Mouse (Mus musculus) frontal cortex, postnatal 10 days (tissue): ENCODE measurements at regions not wholly inside any gene's neighbourhood (a gene's known extent, or its start where the extent isn't known, plus 50 kb on each side); places are given as distances from the start of the nearest gene placed in this dataset.

Source experiments
- DNase-seq, 2 experiments: peaks; one replicate each; pipeline ENCODE4 v3.0.0; 2022; ENCODE audit warnings: low spot score in 2 of 2, mixed read lengths in 1 of 2

GRCm38 (mm10) chr1:19290098-19290497 lies 81.4 kb downstream of the Tfap2b start:
- DNase-seq: no peak

GRCm38 (mm10) chr1:19321598-19321997 lies 112.9 kb downstream of the Tfap2b start:
- no peak for DNase-seq

GRCm38 (mm10) chr1:19336062-19336461 lies 127.3 kb downstream of the Tfap2b start:
- DNase-seq: no peak

- no peak for DNase-seq
Measured at GRCm38 (mm10) chr1:19337207-19337606, 128.5 kb downstream of the Tfap2b start.

GRCm38 (mm10) chr1:19344445-19344844 lies 135.7 kb downstream of the Tfap2b start:
- no peak for DNase-seq

- DNase-seq: no peak
Measured at GRCm38 (mm10) chr1:19350495-19350894, 141.8 kb downstream of the Tfap2b start.

GRCm38 (mm10) chr1:19384856-19385255 lies 176.1 kb downstream of the Tfap2b start:
- DNase-seq: no peak

- DNase-seq: no peak
Measured at GRCm38 (mm10) chr1:19388864-19389505, 180.3 kb downstream of the Tfap2b start.

GRCm38 (mm10) chr1:19407556-19407955 lies 198.8 kb downstream of the Tfap2b start:
- no peak for DNase-seq

GRCm38 (mm10) chr1:19412345-19412744 lies 203.6 kb downstream of the Tfap2b start:
- DNase-seq: no peak

- DNase-seq: no peak
Measured at GRCm38 (mm10) chr1:19421116-19421515, 212.4 kb downstream of the Tfap2b start.

- DNase-seq: no peak
Measured at GRCm38 (mm10) chr1:19450786-19451185, 242.1 kb downstream of the Tfap2b start.

- DNase-seq: no peak
Measured at GRCm38 (mm10) chr1:19458646-19459441, 250.1 kb downstream of the Tfap2b start.

GRCm38 (mm10) chr1:19459876-19460275 lies 251.2 kb downstream of the Tfap2b start:
- DNase-seq: peak; percentile 5 to 6

GRCm38 (mm10) chr1:19473561-19473960 lies 264.8 kb downstream of the Tfap2b start:
- DNase-seq: no peak
